In the genomic region with DNA sequence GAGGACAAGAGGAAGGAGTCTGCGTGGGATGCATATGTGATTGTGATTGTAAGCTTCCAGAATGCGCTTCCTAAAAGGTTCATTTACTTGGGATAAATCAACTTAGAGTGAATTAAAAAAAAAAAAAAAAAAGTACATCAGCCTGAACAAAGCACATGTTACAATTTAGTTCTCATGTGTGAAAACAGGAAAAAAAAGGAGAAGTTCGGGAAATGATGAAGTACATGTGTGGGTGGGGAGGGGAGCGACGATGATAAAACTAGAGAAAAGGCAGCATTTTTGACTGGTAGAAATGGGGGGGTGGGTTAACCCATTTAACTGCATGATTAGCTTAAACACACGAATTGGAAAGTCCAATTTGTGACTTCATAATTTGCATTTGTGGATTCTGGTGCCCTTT, we compare ENCODE assay signal across 24 mouse cellular contexts. TPM values are rescaled to one million over a fixed set of nuclear protein-coding genes. Genes with fewer than 3 reads are reported as not detected.
DNase-seq lines count a peak whose midpoint lies in the region; ATAC-seq lines count a peak whose summit lies in the region.
"Had no signal": no experiment of that assay in that cellular context is flagged by ENCODE, and none has a peak within 500 bp of the region (broad histone marks: within the 10 kb centered on the region; RNA-seq: fewer than 3 reads in every experiment).

No protein-coding gene starts in this region.

- no peak overlapping the region for H3K4me2 ChIP-seq in midbrain, embryonic 12.5 days (replicated peaks)
- H3K4me2 ChIP-seq in midbrain, embryonic 11.5 days: no peak overlapping the region
- H3K4me2 ChIP-seq in forebrain, embryonic 14.5 days (ENCODE audit: low read length): no peak overlapping the region
- H3K4me2 ChIP-seq: hindbrain, embryonic 12.5 days; intestine, embryonic 15.5 days; liver, embryonic 11.5 days had no signal

- no peak for DNase-seq in midbrain, embryonic 11.5 days (ENCODE audit: low spot score, missing footprints)
- DNase-seq in forebrain, embryonic 14.5 days (ENCODE audit: low spot score): no peak
- DNase-seq in cerebellum, adult 9-10 months: no peak
- no peak for DNase-seq in right cerebral cortex, postnatal 25 days
- DNase-seq: adrenal gland, postnatal 36 days; cerebellum, adult 2 months; gastrocnemius, postnatal 25 days; kidney, postnatal 4 days; layer of hippocampus, adult 9-11 months; lung, adult 2 months; lung, postnatal 36 days; retina, postnatal 1 day; right cerebral cortex, postnatal 4 days; thymus, postnatal 14 days had no signal

- 77% methylated on average over 6 of the region's 6 CpGs for WGBS in midbrain, embryonic 12.5 days
- WGBS in midbrain, embryonic 11.5 days: 84% methylated on average over 6 of the region's 6 CpGs
- WGBS in forebrain, embryonic 14.5 days: 74% methylated on average over 6 of the region's 6 CpGs

- peak overlapping the region; percentile 39; the same call in 1 of the 2 replicates for H3K27ac ChIP-seq in midbrain, embryonic 12.5 days (replicated peaks)
- H3K27ac ChIP-seq in midbrain, embryonic 11.5 days (ENCODE audit: low read depth, low read length): no peak overlapping the region
- H3K27ac ChIP-seq in forebrain, embryonic 14.5 days (ENCODE audit: low read depth, low read length): peak overlapping the region; percentile 91
- H3K27ac ChIP-seq: hindbrain, embryonic 12.5 days; intestine, embryonic 15.5 days; left cerebral cortex, adult 2 months had no signal

- H3K36me3 ChIP-seq in midbrain, embryonic 12.5 days: no peaks in the 10 kb centered on the region
- H3K36me3 ChIP-seq in midbrain, embryonic 11.5 days (ENCODE audit: control insufficient read depth, insufficient read depth, low read length): no peaks in the 10 kb centered on the region
- no peaks in the 10 kb centered on the region for H3K36me3 ChIP-seq in forebrain, embryonic 14.5 days (ENCODE audit: control insufficient read depth, insufficient read depth, low read length)
- H3K36me3 ChIP-seq: hindbrain, embryonic 12.5 days; intestine, embryonic 15.5 days had no signal

- H3K4me1 ChIP-seq in midbrain, embryonic 12.5 days: 0 out of 2 replicates have a peak, but pooled peaks cover 2% of the 10 kb centered on the region
- H3K4me1 ChIP-seq in midbrain, embryonic 11.5 days (ENCODE audit: control insufficient read depth, insufficient read depth, low read length): peaks cover 2% of the 10 kb centered on the region; the same call in 1 of the 2 replicates
- peaks cover 15% of the 10 kb centered on the region; the same call in 1 of the 2 replicates for H3K4me1 ChIP-seq in forebrain, embryonic 14.5 days (ENCODE audit: control insufficient read depth, insufficient read depth, low read length)
- H3K4me1 ChIP-seq: hindbrain, embryonic 12.5 days; intestine, embryonic 15.5 days had no signal

- no peak overlapping the region for H3K9ac ChIP-seq in midbrain, embryonic 12.5 days (replicated peaks)
- H3K9ac ChIP-seq in midbrain, embryonic 11.5 days (ENCODE audit: low read length): no peak overlapping the region
- H3K9ac ChIP-seq in forebrain, embryonic 14.5 days (ENCODE audit: low read length): no peak overlapping the region
- H3K9ac ChIP-seq: hindbrain, embryonic 12.5 days; intestine, embryonic 15.5 days had no signal

- H3K9me3 ChIP-seq in midbrain, embryonic 12.5 days: no peaks in the 10 kb centered on the region
- H3K9me3 ChIP-seq in midbrain, embryonic 11.5 days (ENCODE audit: control insufficient read depth, low read length): no peaks in the 10 kb centered on the region
- no peaks in the 10 kb centered on the region for H3K9me3 ChIP-seq in forebrain, embryonic 14.5 days (replicated peaks; ENCODE audit: control insufficient read depth, low read length)
- H3K9me3 ChIP-seq: hindbrain, embryonic 12.5 days; intestine, embryonic 15.5 days had no signal

- H3K27me3 ChIP-seq in midbrain, embryonic 12.5 days: no peaks in the 10 kb centered on the region
- H3K27me3 ChIP-seq in midbrain, embryonic 11.5 days (ENCODE audit: control insufficient read depth, insufficient read depth, low read length): no peaks in the 10 kb centered on the region
- no peaks in the 10 kb centered on the region for H3K27me3 ChIP-seq in forebrain, embryonic 14.5 days (replicated peaks; ENCODE audit: control insufficient read depth, insufficient read depth, low read length)
- H3K27me3 ChIP-seq: hindbrain, embryonic 12.5 days; intestine, embryonic 15.5 days had no signal

- ATAC-seq in midbrain, embryonic 12.5 days (ENCODE audit: low FRiP score, low read depth): no peak
- no peak for ATAC-seq in midbrain, embryonic 11.5 days (ENCODE audit: low FRiP score)
- no peak for ATAC-seq in forebrain, embryonic 14.5 days
- peak; percentile 50; the same call in 1 of the 2 replicates for ATAC-seq in megakaryocyte, adult 5-6 weeks (ENCODE audit: poor library complexity, severe bottlenecking)
- no peak for ATAC-seq in erythroblast, adult 5-6 weeks (replicated peaks; ENCODE audit: low FRiP score, poor library complexity, severe bottlenecking)
- ATAC-seq: intestine, embryonic 15.5 days had no signal

- no peak overlapping the region for H3K4me3 ChIP-seq in midbrain, embryonic 12.5 days
- no peak overlapping the region for H3K4me3 ChIP-seq in midbrain, embryonic 11.5 days (ENCODE audit: low read depth, low read length)
- no peak overlapping the region for H3K4me3 ChIP-seq in forebrain, embryonic 14.5 days (ENCODE audit: low read depth, low read length)
- H3K4me3 ChIP-seq: erythroblast, embryonic 14.5 days; hindbrain, embryonic 12.5 days; intestine, embryonic 15.5 days; left cerebral cortex, adult 2 months had no signal

RNA-seq across cellular contexts. Expression of a gene that starts 31.3 kb away (rescaled TPM):
- 8.9 and 10.1 TPM in 2 replicates for polyA plus RNA-seq in midbrain, embryonic 12.5 days (2016; fragmentation: Nextera tagmentation; extraction: Ambion mirVana)
- 4.1 and 4.6 TPM in 2 replicates for polyA plus RNA-seq in midbrain, embryonic 11.5 days (2014; fragmentation: Nextera tagmentation; extraction: Ambion mirVana)
- polyA plus RNA-seq in forebrain, embryonic 14.5 days (2014; fragmentation: Nextera tagmentation; extraction: Ambion mirVana): 10.3 and 15.6 TPM in 2 replicates
- total RNA-seq in megakaryocyte, adult 5-6 weeks (2015): 13.3 and 17.4 TPM in 2 replicates
- 5.6 and 6.9 TPM in 2 replicates for total RNA-seq in megakaryocyte, adult 5-6 weeks (2017)
- total RNA-seq in erythroblast, adult 5-6 weeks (2015; ENCODE audit: low replicate concordance): 4.4 TPM in 1 of 2 replicates, not detected in the other
- total RNA-seq in erythroblast, adult 5-6 weeks (2017; ENCODE audit: low replicate concordance): 1.5 and 1.7 TPM in 2 replicates
- total RNA-seq: gastrocnemius, postnatal 25 days; MEL had no signal
- polyA plus RNA-seq: erythroblast, embryonic 14.5 days had no signal

RNA-seq across cellular contexts. Expression of a gene that starts 33.7 kb away (rescaled TPM):
- 0.46 and 0.67 TPM in 2 replicates for polyA plus RNA-seq in midbrain, embryonic 12.5 days (2016; fragmentation: Nextera tagmentation; extraction: Ambion mirVana)
- 0.18 and 0.28 TPM in 2 replicates for polyA plus RNA-seq in midbrain, embryonic 11.5 days (2014; fragmentation: Nextera tagmentation; extraction: Ambion mirVana)
- polyA plus RNA-seq in forebrain, embryonic 14.5 days (2014; fragmentation: Nextera tagmentation; extraction: Ambion mirVana): 0.44 and 0.49 TPM in 2 replicates
- total RNA-seq in megakaryocyte, adult 5-6 weeks (2015): under 0.01 and 0.07 TPM in 2 replicates
- 0.04 TPM in 1 of 2 replicates, not detected in the other for total RNA-seq in megakaryocyte, adult 5-6 weeks (2017)
- 1.0 and 2.1 TPM in 2 replicates for total RNA-seq in erythroblast, adult 5-6 weeks (2015; ENCODE audit: low replicate concordance)
- total RNA-seq in erythroblast, adult 5-6 weeks (2017; ENCODE audit: low replicate concordance): 0.98 and 1.3 TPM in 2 replicates
- total RNA-seq: MEL had no signal
- polyA plus RNA-seq: limb, embryonic 11.5 days had no signal
